Mouse (Mus musculus) urinary bladder, postnatal 4 days (tissue): ENCODE results near the gene Ipo8.

Experiments used
- DNase-seq, 2 experiments: peaks; one replicate each; pipeline ENCODE4 v3.0.0; 2021 to 2022; ENCODE audit warnings: low spot score in 2 of 2

Gene Ipo8

DNA sequence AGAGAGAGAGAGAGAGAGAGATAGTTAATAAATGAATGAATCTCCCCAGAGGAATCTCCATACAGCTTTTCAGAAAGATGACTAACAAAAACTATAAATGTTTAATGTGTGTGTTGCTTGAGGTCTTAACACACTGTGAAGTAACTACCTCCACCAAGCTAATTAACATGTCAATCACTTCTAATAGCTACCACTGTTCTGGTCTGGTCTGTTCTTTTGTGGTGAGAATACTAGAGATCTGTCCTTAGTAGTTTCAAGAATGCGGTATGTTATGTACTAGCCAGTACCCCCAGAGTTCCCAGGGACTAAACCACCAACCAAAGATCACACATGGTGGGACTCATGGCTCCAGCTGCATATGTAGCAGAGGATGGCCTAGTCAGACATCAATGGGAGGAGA, 74.7 kb downstream of the Ipo8 start:
- no peak for DNase-seq

DNA sequence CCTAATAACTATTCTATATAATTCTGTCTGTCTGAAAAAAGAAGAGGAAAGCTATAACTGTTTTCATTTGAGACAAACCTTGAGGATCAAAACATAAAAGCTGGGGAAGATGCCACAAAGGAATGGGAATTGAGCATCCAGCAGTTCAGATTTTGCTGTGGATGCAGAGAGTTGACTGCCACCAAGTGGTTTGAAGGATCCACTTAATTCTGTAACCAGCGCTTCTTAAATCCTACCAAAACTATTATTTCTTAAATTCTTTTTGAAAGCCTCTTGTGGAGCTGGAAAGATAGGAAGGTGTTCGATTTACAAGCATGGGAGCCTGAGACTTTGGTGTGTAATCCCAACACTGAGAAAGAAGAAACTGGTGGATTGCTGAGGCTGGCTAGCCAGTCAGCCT, 79.9 kb downstream of the Ipo8 start:
- DNase-seq = no peak

DNA sequence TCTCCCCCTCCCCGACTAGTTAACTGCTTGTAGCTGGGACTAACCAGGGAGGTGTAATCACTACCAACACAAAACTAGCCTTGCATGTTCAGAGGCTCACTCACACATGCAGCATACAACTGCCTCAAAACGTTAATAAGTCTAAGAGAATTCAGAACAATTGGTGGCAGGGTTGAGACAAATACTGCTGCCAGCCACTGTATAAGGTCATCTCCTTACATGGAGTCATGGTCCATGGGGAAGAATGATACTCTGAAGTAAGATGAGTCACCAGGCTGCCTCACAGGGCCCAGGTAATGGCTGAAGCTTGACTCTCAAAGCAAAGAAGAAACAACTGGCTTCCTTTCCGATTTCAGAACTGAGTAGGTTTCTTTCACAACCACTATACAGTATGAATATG, 81.1 kb downstream of the Ipo8 start:
- DNase-seq = no peak

DNA sequence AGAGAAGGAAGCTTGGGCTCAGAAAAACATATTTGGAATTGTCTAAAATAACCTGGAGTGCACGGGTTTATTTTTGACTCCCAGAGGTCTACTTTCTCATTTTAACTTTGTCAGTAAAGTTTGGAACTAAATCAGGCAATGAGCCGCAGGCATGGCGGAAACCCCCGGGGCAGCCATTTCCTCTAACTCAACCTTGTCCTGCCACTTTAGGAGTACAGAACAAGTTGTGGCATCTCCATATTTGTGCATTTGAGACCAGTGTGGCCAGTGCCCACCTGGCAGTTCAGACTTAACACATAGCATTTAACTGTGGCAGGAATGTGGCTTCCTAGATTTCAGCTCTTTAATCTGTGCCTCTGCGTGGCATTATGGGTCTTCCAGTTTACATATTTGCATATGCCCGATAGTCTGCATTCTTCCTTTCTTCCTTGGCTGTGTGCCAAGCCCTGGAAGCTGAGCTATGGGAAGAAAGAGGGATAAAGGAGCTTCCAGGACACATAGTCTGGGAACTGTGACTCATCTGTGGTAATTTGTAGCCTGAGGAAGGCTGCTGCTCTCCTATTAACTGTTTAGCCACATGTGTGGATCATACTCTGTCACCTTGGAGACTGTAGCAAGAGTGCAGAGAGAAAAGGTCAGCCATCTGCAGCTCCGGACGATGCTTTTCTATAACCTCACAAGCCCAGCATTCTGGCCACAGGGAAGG, 90.6 kb downstream of the Ipo8 start:
- no peak for DNase-seq

DNA sequence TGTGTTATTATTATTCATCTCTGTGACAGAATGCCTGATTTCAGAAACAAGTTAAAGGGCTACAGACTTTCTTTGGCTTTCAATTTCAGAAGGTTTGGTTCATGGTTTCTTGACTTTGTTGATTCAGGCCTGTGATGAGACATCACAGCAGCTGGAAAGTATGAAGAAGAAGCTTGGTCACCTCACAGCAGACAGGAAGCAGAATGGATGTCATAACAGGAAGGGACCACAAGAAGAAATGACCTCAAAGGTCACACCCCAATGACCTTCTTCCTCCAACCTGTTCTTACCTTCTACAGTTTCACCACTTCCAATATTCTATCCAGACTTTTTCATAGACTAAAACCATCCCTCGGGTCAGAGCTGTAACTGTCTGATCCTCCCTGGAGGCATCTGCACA, 94.9 kb downstream of the Ipo8 start:
- DNase-seq = no peak

DNA sequence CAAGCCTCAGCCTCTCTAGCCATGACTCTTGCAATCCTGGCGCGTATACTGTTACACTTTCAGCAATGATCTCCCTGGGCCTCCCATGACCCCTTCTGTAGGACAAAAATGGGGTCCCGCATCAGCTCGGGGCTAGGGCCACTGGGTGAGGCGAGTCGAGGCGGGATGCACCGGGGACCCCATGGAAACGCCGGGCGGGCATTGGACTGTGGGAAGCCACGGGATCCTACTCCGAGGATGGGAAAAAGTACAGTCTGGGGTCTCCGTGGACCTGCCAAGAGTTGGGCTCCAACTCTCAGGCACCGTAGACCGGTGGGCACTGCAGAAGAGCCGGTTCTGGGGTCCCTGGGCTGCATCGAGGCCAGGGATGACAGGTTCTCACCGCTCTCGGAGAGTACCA, 97.3 kb downstream of the Ipo8 start:
- DNase-seq = no peak

DNA sequence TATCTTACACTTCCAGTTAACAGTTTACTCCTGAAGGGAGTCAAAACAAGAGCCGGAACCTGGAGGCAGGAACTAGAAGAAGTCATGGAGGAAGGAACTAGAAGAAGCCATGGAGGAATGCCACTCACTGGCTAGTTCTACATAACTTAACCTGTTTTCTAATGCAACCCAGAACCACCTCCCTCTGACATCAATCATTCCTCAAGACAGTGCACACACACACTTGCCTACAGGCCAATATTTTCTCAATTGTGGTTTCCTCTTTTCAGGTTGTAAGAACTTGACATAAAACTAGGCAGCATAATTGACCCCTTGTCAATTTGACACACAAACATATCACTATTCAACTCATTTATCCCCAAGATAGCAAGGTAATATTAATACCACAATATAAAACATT, 98.3 kb downstream of the Ipo8 start:
- DNase-seq = no peak

DNA sequence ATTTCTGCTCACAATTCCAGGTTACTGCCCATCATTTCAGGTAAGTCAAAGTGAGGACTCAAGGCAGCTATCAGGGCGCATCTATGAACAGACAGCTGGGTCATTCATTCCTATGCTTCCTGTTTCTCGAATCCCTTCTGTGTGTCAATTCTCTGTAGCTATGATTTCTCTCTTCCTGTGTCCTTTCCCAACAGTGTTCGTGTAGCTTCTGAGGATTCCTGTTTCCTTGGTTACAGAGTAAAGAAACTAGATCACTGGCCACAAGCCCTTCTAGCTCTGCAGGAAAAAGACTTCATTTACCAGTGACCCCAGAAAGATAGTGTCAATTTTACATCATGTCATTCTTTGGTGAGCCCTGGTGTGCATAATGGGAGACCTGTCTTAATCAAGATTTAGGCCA, 102.7 kb downstream of the Ipo8 start:
- no peak for DNase-seq

DNA sequence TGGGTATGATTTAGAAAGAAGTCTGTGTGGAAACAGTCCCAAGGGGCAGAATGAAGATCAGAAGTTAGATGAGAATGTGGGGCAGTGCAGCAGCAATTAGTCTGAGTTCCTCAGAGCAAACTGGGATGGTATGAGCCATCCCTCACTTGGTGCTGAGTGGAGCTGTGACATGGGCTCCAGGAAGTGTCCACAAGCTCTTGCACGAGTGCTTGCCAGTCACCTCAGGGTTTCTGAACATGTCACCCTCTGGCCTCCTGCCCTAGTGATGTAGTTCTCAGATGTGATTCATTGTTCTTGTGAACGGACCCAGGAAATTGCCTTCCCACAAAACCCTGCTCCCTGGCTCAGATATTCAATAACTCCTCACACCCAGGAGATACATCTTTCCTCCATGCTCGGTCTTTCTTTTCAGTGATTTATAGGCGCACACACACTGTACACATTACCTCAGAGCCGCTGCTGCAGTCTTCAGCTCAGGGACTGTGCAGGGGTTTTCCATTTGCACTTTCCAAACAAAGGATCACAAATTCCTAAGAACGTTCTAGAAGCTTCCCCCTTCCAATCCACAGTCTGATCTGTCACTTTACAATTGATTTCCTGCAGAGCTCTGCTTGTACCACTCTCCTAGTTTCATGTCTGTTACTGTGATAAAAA, 103.3 kb downstream of the Ipo8 start:
- DNase-seq = no peak

DNA sequence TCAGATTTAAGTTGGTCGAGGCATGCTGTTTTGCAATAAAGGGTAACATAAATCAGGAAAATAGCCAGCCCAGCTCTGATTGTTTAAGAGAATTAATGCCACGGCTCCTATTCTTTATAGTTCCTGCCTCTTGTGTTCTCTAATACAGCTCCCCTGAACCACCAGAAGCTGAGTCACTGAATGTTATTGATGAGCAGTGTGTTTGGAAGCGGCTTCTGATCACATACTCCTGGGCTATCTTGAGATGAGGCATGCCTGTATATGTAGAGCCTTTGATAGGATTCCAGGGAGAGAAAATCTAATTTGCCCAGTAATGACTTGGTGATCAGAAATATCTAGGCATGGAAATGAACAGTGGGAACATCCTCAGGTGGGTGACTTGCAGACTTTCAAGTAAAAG, 106.8 kb downstream of the Ipo8 start:
- DNase-seq = no peak
